Mouse (Mus musculus) adrenal gland, postnatal 10 days (tissue): Measurements from ENCODE around the gene Gm5726. TPM values are rescaled to one million over a fixed set of nuclear protein-coding genes. Genes with fewer than 3 reads are reported as not detected.
"Not testable (repeated sequence)": the region's sequence is repeated elsewhere in the genome, so short reads cannot be mapped to it uniquely, and the experiment has no call there.

ENCODE experiments used
- DNase-seq: peaks from one replicate; pipeline ENCODE4 v3.0.0; 2021; ENCODE audit warnings: mixed read lengths
- long read RNA-seq, 2 experiments: library from polyadenylated mRNA; stranded (forward); transcript quantifications; one replicate each; pipeline ENCODE4 v2.0.0; 2021
- total RNA-seq, 2 experiments: library from RNA; stranded (reverse); gene quantifications; 2 replicates each; pipeline ENCODE4 v1.2.3; 2021

Gene Gm5726
- total RNA-seq: not detected
- long read RNA-seq, experiment 1: 0 reads
- long read RNA-seq, experiment 2: 0 reads

DNA sequence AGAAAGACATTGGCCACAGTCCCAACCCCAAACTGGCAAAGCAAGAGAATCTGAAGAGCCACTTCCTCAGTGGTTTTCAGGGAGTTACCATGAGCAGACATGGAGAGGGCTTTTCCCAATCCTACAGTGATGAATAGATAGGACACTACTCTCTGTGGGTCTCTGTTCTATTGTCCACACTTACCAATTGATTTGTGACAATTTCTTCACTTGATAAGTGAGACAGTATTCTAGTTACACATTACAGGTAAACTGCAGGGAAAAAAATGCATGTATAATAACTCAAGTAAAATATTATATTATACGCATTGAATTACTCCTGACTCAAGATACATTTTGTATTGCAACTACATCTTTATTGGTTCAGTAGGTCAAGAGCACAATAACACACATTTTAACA lies at the start of gene Gm5726:
Gene Gm5726, minus strand, starts transcription at position 101 of the 400 bp plus-strand sequence.
- not testable (repeated sequence) for DNase-seq

DNA sequence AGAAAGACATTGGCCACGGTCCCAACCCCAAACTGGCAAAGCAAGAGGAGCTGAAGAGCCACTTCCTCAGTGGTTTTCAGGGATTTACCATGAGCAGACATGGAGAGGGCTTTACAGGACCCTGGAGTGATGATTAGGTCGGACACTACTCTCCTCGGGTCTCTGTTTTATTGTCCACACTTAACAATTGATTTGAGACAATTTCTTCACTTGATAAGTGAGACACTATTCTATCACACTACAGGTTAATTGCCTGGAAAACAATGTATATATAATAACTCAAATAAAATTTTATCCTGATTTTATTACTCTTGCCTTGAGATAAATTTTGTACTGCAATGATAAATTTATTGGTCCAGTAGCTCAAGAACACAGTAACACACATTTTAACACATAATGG lies 30.6 kb upstream of the Gm5726 start, which contains the start of gene Gm4141:
Gene Gm4141, minus strand, starts transcription at position 101 of the 400 bp plus-strand sequence.
- not testable (repeated sequence) for DNase-seq

DNA sequence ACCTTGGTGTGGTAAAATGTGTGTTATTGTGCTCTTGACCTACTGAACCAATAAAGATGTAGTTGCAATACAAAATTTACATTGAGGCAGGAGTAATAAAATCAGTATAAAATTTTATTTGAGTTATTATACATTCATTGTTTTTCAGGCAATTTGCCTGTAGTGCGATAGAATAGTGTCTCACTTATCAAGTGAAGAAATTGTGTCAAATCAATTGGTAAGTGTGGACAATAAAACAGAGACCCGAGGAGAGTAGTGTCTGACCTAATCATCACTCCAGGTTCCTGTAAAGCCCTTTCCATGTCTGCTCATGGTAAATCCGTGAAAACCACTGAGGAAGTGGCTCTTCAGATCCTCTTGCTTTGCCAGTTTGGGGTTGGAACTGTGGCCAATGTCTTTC lies 12.0 kb downstream of the Gm5726 start, which contains the start of gene Vmn1r104:
Gene Vmn1r104, plus strand, starts transcription at position 301 of the 400 bp plus-strand sequence.
- not testable (repeated sequence) for DNase-seq

DNA sequence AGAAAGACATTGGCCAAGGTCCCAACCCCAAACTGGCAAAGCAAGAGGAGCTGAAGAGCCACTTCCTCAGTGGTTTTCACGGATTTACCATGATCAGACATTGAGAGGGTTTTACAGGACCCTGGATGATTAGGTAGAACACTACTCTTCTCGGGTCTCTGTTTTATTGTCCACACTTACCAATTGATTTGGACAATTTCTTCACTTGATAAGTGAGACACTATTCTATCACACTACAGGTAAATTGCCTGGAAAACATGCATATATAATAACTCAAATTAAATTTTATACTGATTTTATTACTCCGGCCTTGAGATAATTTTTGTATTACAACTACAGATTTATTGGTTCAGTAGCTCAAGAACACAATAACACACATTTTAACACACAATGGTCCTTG lies 35.1 kb downstream of the Gm5726 start, which contains the start of gene Vmn1r103:
Gene Vmn1r103, minus strand, starts transcription at position 101 of the 400 bp plus-strand sequence.
- DNase-seq: not testable (repeated sequence)

Other genes with a start within 250 kb of the Gm5726 start
- gene Gm4133, start 211.7 kb downstream of the Gm5726 start, total RNA-seq: not detected
- gene Gm5728, start 170.3 kb downstream of the Gm5726 start, total RNA-seq: not detected
- gene Vmn1r100, start 127.8 kb downstream of the Gm5726 start, total RNA-seq: not detected
- not detected for gene Vmn1r101, start 103.2 kb downstream of the Gm5726 start, total RNA-seq
- gene Gm10670, start 70.8 kb downstream of the Gm5726 start, total RNA-seq: not detected
- gene Vmn1r103, start 35.2 kb downstream of the Gm5726 start, total RNA-seq: not detected
- not detected for gene Vmn1r104, start 11.9 kb downstream of the Gm5726 start, total RNA-seq
- gene Gm4141, start 30.5 kb upstream of the Gm5726 start, total RNA-seq: not detected
- gene Gm4513, start 53.3 kb upstream of the Gm5726 start, total RNA-seq: not detected
- gene Vmn1r107, start 123.2 kb upstream of the Gm5726 start, total RNA-seq: not detected
- not detected for gene Vmn1r111, start 157.5 kb upstream of the Gm5726 start, total RNA-seq
- gene Gm10668, start 184.9 kb upstream of the Gm5726 start, total RNA-seq: not detected
- not detected for gene Vmn1r112, start 225.4 kb upstream of the Gm5726 start, total RNA-seq
- gene Vmn1r113, start 241.5 kb upstream of the Gm5726 start, total RNA-seq: not detected